Mouse (Mus musculus) stomach, embryonic 14.5 days (tissue): ENCODE measurements around the gene Bri3bp. TPM values are rescaled to one million over a fixed set of nuclear protein-coding genes. Genes with fewer than 3 reads are reported as not detected.
A peak's percentile ranks its signal among the peaks of the same experiment; 100 is the strongest.
"Not testable (repeated sequence)": the region's sequence is repeated elsewhere in the genome, so short reads cannot be mapped to it uniquely, and the experiment has no call there.

Experiments
- ATAC-seq: fragments of 200-750 bp; cut with Nextera tagmentation; 2 replicates; pipeline ENCODE4 v1.8.0; 2017; ENCODE audit warnings: low read depth, moderate TSS enrichment; ENCODE audit not compliant: insufficient number of reproducible peaks, insufficient read depth, low FRiP score
- H3K27ac ChIP-seq: fragments of 300-500 bp; sonication (generic); 2 replicates; pipeline ENCODE4 v1.5.1; 2014; ENCODE audit warnings: mild to moderate bottlenecking, low read length, moderate library complexity, mixed read lengths
- H3K27me3 ChIP-seq: fragments of 300-500 bp; sonication (generic); 2 replicates; pipeline ENCODE4 v1.6.1; 2014; ENCODE audit warnings: low read length, control low read depth, mixed read lengths; ENCODE audit not compliant: control insufficient read depth, insufficient read depth
- H3K36me3 ChIP-seq: fragments of 300-500 bp; sonication (generic); 2 replicates; pipeline ENCODE4 v1.6.1; 2014; ENCODE audit warnings: mild to moderate bottlenecking, control low read depth, low read length, moderate library complexity, mixed read lengths; ENCODE audit not compliant: control insufficient read depth, insufficient read depth
- H3K4me1 ChIP-seq: fragments of 300-500 bp; sonication (generic); 2 replicates; pipeline ENCODE4 v1.6.1; 2014; ENCODE audit warnings: low read length, control low read depth, mixed read lengths; ENCODE audit not compliant: control insufficient read depth, insufficient read depth
- H3K4me2 ChIP-seq: fragments of 300-500 bp; sonication (generic); replicated peaks from 2 replicates; pipeline ENCODE4 v1.6.1; 2014; ENCODE audit warnings: low read depth, low read length, control low read depth
- H3K4me3 ChIP-seq: fragments of 300-500 bp; sonication (generic); 2 replicates; pipeline ENCODE4 v1.5.1; 2014; ENCODE audit warnings: low read depth, low read length, control low read depth
- H3K9ac ChIP-seq: fragments of 300-500 bp; sonication (generic); replicated peaks from 2 replicates; pipeline ENCODE4 v1.6.1; 2014; ENCODE audit warnings: low read depth, mild to moderate bottlenecking, control low read depth, low read length, moderate library complexity, mixed read lengths
- H3K9me3 ChIP-seq: fragments of 300-500 bp; sonication (generic); 2 replicates; pipeline ENCODE4 v1.6.1; 2016; ENCODE audit warnings: low read depth, low read length, control low read depth; ENCODE audit not compliant: control insufficient read depth
- WGBS: fragments of 180-500 bp; shearing (Covaris S2); extraction: QIAGEN DNeasy Blood & Tissue Kit; methylation state at CpG from one replicate; pipeline ENCODE4 v1.1.7; 2014; 5-methylcytosine and 5-hydroxymethylcytosine counted together
- polyA plus RNA-seq: library from polyadenylated mRNA; unstranded; fragments of >200 nt; fragmentation: Nextera tagmentation; extraction: Ambion mirVana; gene quantifications from 2 replicates; pipeline ENCODE4 v1.2.1, GENCODE M21; 2014

Gene Bri3bp
- polyA plus RNA-seq, 1 experiment from 2014 or later = 34.1 TPM

- H3K27me3 ChIP-seq = no peaks in the 10 kb centered on the region
- H3K27ac ChIP-seq = no peak overlapping the region
- H3K36me3 ChIP-seq = peaks cover 85% of the 10 kb centered on the region
- H3K4me2 ChIP-seq = no peak overlapping the region
- H3K4me1 ChIP-seq = no peaks in the 10 kb centered on the region
- no peak overlapping the region for H3K4me3 ChIP-seq
- ATAC-seq = no peak
- 91% methylated on average over 12 of the region's 12 CpGs for WGBS
- H3K9me3 ChIP-seq = no peaks in the 10 kb centered on the region
- no peak overlapping the region for H3K9ac ChIP-seq
Measured at GRCm38 (mm10) chr5:125418636-125419035, 22.7 kb upstream of the Bri3bp start.

- Histone ChIP-seq H3K27me3 (no peaks in the 10 kb centered on the region), H3K27ac (no peak overlapping the region), H3K4me3 (no peak overlapping the region), H3K4me1 (no peaks in the 10 kb centered on the region), H3K9ac (no peak overlapping the region), H3K4me2 (no peak overlapping the region), H3K9me3 (no peaks in the 10 kb centered on the region), H3K36me3 (peaks cover 85% of the 10 kb centered on the region)
- ATAC-seq = no peak
- WGBS = 82% methylated on average over 11 of the region's 11 CpGs
Measured at GRCm38 (mm10) chr5:125419124-125419523, 22.2 kb upstream of the Bri3bp start.

GRCm38 (mm10) chr5:125425698-125426276, 15.6 kb upstream of the Bri3bp start:
- Histone ChIP-seq H3K9me3 (no peaks in the 10 kb centered on the region), H3K4me2 (no peak overlapping the region), H3K4me1 (no peaks in the 10 kb centered on the region), H3K36me3 (peaks cover 92% of the 10 kb centered on the region), H3K27me3 (no peaks in the 10 kb centered on the region), H3K27ac (no peak overlapping the region), H3K9ac (no peak overlapping the region), H3K4me3 (no peak overlapping the region)
- 93% methylated on average over 10 of the region's 10 CpGs for WGBS
- no peak for ATAC-seq

- Histone ChIP-seq H3K27me3 (no peaks in the 10 kb centered on the region), H3K36me3 (peaks cover 92% of the 10 kb centered on the region), H3K27ac (no peak overlapping the region), H3K4me1 (no peaks in the 10 kb centered on the region), H3K9me3 (no peaks in the 10 kb centered on the region), H3K4me2 (no peak overlapping the region), H3K4me3 (no peak overlapping the region), H3K9ac (no peak overlapping the region)
- no peak for ATAC-seq
- WGBS = 94% methylated on average over 10 of the region's 10 CpGs
Measured at GRCm38 (mm10) chr5:125426343-125426742, 15.0 kb upstream of the Bri3bp start.

GRCm38 (mm10) chr5:125432324-125432723, 9.0 kb upstream of the Bri3bp start:
- H3K4me2 ChIP-seq, H3K4me3 ChIP-seq, H3K4me1 ChIP-seq, H3K9ac ChIP-seq, ATAC-seq, H3K9me3 ChIP-seq, H3K27ac ChIP-seq, H3K27me3 ChIP-seq: not testable (repeated sequence)
- WGBS = 93% methylated on average over 2 of the region's 2 CpGs
- H3K36me3 ChIP-seq = peaks cover 39% of the 10 kb centered on the region

- Histone ChIP-seq H3K9ac (peak within 1 kb of the TSS; percentile 93), H3K4me1 (peaks cover 7% of the 10 kb centered on the region), H3K27ac (no peak within 1 kb of the TSS; the same call in 1 of the 2 replicates), H3K36me3 (peaks cover 25% of the 10 kb centered on the region), H3K4me3 (peak within 1 kb of the TSS; percentile 87), H3K9me3 (no peaks in the 10 kb centered on the region), H3K4me2 (peak within 1 kb of the TSS; percentile 87), H3K27me3 (no peaks in the 10 kb centered on the region)
- under 1% methylated on average over 46 of the region's 46 CpGs for WGBS
- peak; percentile 97 for ATAC-seq
Measured at GRCm38 (mm10) chr5:125433793-125434337, 7.5 kb upstream of the Bri3bp start, which contains the start of gene Dhx37. TSS of gene Dhx37 (minus strand) at chr5:125434121.

GRCm38 (mm10) chr5:125434347-125434746, 7.0 kb upstream of the Bri3bp start:
- WGBS = 59% methylated on average over 15 of the region's 15 CpGs
- not testable (repeated sequence) for H3K9ac ChIP-seq, H3K9me3 ChIP-seq, H3K27ac ChIP-seq, ATAC-seq, H3K27me3 ChIP-seq, H3K4me1 ChIP-seq
- peak overlapping the region; percentile 87 for H3K4me2 ChIP-seq
- H3K4me3 ChIP-seq = peak overlapping the region; percentile 87; the same call in 1 of the 2 replicates
- H3K36me3 ChIP-seq = peaks cover 20% of the 10 kb centered on the region

GRCm38 (mm10) chr5:125440583-125441233, 660 bp upstream of the Bri3bp start:
- H3K9me3 ChIP-seq = no peaks in the 10 kb centered on the region
- no peaks in the 10 kb centered on the region for H3K36me3 ChIP-seq
- 6% methylated on average over 7 of the region's 7 CpGs for WGBS
- H3K4me3 ChIP-seq = peak overlapping the region; percentile 96
- peak overlapping the region; percentile 78 for H3K9ac ChIP-seq
- no peaks in the 10 kb centered on the region for H3K27me3 ChIP-seq
- peak overlapping the region; percentile 88 for H3K4me2 ChIP-seq
- no peak for ATAC-seq
- no peaks in the 10 kb centered on the region for H3K4me1 ChIP-seq
- peak overlapping the region; percentile 61; the same call in 1 of the 2 replicates for H3K27ac ChIP-seq
